Mouse (Mus musculus) ES-Bruce4 (cell line): Measurements from ENCODE around the gene Tbc1d10c. TPM values are rescaled to one million over a fixed set of nuclear protein-coding genes. Genes with fewer than 3 reads are reported as not detected.

ENCODE experiments used
- H3K27ac ChIP-seq: 2 replicates; pipeline ENCODE4 v1.5.1; 2012; ENCODE audit warnings: low read length, inconsistent platforms; ENCODE audit not compliant: insufficient read depth
- H3K27me3 ChIP-seq: 2 replicates; pipeline ENCODE4 v1.6.1; 2012; ENCODE audit warnings: mild to moderate bottlenecking, low read length, inconsistent platforms; ENCODE audit not compliant: control insufficient read depth, poor library complexity, insufficient read depth, severe bottlenecking
- H3K36me3 ChIP-seq: 2 replicates; pipeline ENCODE4 v1.6.1; 2012; ENCODE audit warnings: inconsistent platforms, mild to moderate bottlenecking, low read length, moderate library complexity; ENCODE audit not compliant: control insufficient read depth, poor library complexity, insufficient read depth, severe bottlenecking
- H3K4me1 ChIP-seq: one replicate; pipeline ENCODE4 v1.8.1; 2011; ENCODE audit warnings: low read length; ENCODE audit not compliant: control insufficient read depth, insufficient read depth
- H3K4me3 ChIP-seq: 2 replicates; pipeline ENCODE4 v1.5.1; 2011; ENCODE audit warnings: low read depth, mild to moderate bottlenecking, low read length
- H3K9ac ChIP-seq: 2 replicates; pipeline ENCODE4 v1.6.1; 2012; ENCODE audit warnings: low read depth, mild to moderate bottlenecking, inconsistent platforms; ENCODE audit not compliant: poor library complexity, severe bottlenecking
- H3K9me3 ChIP-seq: replicated peaks from 2 replicates; pipeline ENCODE4 v1.6.1; 2012; ENCODE audit warnings: mild to moderate bottlenecking, low read length, inconsistent platforms; ENCODE audit not compliant: control insufficient read depth, poor library complexity, insufficient read depth, severe bottlenecking
- CTCF ChIP-seq: IDR thresholded peaks from one replicate; pipeline ENCODE4 v1.8.1; 2011; ENCODE audit warnings: low read depth, low read length
- EP300 ChIP-seq: IDR thresholded peaks from 2 replicates; pipeline ENCODE4 v1.6.1; 2011; ENCODE audit warnings: low read depth, low read length; ENCODE audit not compliant: insufficient read depth
- POLR2A ChIP-seq: IDR thresholded peaks from one replicate; pipeline ENCODE4 v1.8.1; 2011; ENCODE audit warnings: low read length; ENCODE audit not compliant: insufficient read depth
- polyA plus RNA-seq: library from polyadenylated mRNA; stranded (reverse); fragments of >200 nt; gene quantifications from 2 replicates; pipeline ENCODE4 v1.2.4, GENCODE M21; 2011; ENCODE audit warnings: low read depth; ENCODE audit not compliant: missing spikeins, insufficient read depth, insufficient read length

Gene Tbc1d10c
- polyA plus RNA-seq, 1 experiment: 1.2 TPM

DNA sequence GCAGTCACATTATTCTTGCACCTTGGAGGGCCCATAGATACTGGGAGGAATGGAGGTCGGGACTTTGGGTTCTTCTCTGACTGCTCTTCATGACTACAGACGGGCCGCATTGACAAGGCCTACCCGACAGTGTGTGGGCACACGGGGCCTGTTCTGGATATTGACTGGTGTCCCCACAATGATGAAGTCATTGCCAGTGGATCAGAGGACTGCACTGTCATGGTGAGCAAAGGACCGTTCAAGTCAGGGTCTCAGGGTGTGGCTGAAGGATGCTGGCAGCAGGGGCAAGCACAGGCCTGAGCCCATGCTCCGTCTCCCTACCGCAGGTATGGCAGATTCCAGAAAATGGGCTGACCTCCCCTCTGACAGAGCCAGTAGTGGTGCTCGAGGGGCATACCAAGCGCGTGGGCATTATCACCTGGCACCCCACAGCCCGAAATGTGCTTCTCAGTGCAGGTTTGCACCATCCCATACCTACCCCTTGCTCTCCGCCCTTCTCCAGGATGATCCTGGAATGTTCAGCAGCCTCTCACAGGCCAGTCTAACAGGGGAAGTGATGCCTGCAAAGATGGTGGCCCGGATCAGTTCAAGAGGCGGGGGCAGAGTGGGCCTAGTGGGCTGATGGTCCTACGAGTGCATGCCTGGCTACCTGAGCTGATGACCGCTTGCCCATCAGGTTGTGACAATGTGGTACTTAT lies 41.2 kb downstream of the Tbc1d10c start:
- H3K36me3 ChIP-seq: 0 out of 2 replicates have a peak, but pooled peaks cover 2% of the 10 kb centered on the region
- no peak overlapping the region for H3K27ac ChIP-seq
- no peak overlapping the region for H3K9ac ChIP-seq
- no peaks in the 10 kb centered on the region for H3K9me3 ChIP-seq
- no peak overlapping the region for H3K4me3 ChIP-seq
- no peak for TF ChIP-seq CTCF
- TF ChIP-seq EP300: no peak
- no peak for TF ChIP-seq POLR2A
- H3K4me1 ChIP-seq: peaks cover 2% of the 10 kb centered on the region
- no peaks in the 10 kb centered on the region for H3K27me3 ChIP-seq

DNA sequence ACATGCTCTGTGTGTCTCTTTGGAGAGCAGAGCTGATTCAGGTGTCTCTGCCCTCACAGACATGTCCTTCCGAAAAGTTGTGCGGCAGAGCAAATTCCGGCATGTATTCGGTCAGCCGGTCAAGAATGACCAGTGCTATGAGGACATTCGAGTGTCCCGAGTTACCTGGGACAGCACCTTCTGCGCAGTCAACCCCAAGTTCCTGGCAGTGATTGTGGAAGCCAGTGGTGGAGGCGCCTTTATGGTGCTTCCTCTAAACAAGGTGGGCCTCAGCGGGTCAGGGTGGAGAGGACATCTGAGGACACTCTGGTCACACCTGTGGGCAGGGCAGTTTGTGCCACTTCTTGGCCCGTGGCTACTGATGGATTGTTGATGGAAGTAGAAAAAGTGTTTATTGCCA lies 41.8 kb downstream of the Tbc1d10c start:
- Histone ChIP-seq H3K27me3 (no peaks in the 10 kb centered on the region), H3K4me1 (peaks cover 2% of the 10 kb centered on the region), H3K9ac (peak overlapping the region; percentile 78), H3K4me3 (peak overlapping the region; percentile 87), H3K36me3 (0 out of 2 replicates have a peak, but pooled peaks cover 2% of the 10 kb centered on the region), H3K9me3 (no peaks in the 10 kb centered on the region), H3K27ac (no peak overlapping the region)
- TF ChIP-seq EP300 (no peak), POLR2A (no peak), CTCF (no peak)

DNA sequence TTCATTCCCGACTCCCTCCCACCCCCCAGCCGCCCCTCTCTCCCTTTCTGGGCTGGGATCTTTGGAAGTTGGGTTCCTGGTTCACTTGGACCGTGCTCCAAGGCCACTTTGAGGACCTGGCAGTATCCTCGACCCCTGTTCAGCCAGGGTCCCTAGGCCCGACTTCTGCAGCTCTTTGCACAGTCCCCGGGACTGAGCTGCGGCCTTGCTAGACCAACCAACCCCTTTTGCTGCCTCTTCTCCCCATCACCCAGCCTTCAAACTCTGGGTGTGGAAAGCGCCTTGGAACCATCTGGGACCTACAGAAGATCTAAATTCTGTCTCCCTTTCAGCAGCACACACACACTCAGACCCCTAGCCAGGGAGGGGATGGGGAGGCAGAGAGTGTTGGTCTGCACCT lies 42.3 kb downstream of the Tbc1d10c start:
- peaks cover 2% of the 10 kb centered on the region for H3K4me1 ChIP-seq
- 0 out of 2 replicates have a peak, but pooled peaks cover 2% of the 10 kb centered on the region for H3K36me3 ChIP-seq
- H3K27me3 ChIP-seq: no peaks in the 10 kb centered on the region
- H3K27ac ChIP-seq: no peak overlapping the region
- peak overlapping the region; percentile 78 for H3K9ac ChIP-seq
- peak overlapping the region; percentile 87 for H3K4me3 ChIP-seq
- TF ChIP-seq CTCF: no peak
- no peak for TF ChIP-seq POLR2A
- no peaks in the 10 kb centered on the region for H3K9me3 ChIP-seq

DNA sequence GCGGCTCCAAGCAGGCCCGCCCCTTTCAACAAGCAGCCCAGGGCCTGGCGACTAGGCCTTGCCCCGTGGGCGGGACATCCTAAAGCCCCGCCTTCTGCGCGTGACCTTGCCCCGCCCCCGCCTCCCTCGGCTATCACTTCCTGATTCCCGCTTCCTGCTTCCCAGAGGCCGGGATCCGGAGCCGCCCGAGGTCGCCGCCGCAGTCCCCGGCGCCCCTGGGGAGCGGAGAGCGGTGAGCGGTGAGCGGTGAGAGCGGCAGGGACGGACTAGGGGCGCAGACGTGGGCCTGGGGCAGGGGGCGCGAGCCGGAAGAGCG lies 42.6 kb downstream of the Tbc1d10c start, which contains the start of gene Coro1b:
TSS of gene Coro1b (plus strand) at position 129 of the 316 bp plus-strand sequence.
- TF ChIP-seq CTCF: no peak
- peak; percentile 16 for TF ChIP-seq POLR2A
- peak within 1 kb of the TSS; percentile 87 for H3K4me3 ChIP-seq
- H3K27me3 ChIP-seq: no peaks in the 10 kb centered on the region
- peak within 1 kb of the TSS; percentile 78 for H3K9ac ChIP-seq
- H3K9me3 ChIP-seq: no peaks in the 10 kb centered on the region
- H3K36me3 ChIP-seq: 0 out of 2 replicates have a peak, but pooled peaks cover 2% of the 10 kb centered on the region
- no peak within 1 kb of the TSS for H3K27ac ChIP-seq
- peaks cover 2% of the 10 kb centered on the region for H3K4me1 ChIP-seq

DNA sequence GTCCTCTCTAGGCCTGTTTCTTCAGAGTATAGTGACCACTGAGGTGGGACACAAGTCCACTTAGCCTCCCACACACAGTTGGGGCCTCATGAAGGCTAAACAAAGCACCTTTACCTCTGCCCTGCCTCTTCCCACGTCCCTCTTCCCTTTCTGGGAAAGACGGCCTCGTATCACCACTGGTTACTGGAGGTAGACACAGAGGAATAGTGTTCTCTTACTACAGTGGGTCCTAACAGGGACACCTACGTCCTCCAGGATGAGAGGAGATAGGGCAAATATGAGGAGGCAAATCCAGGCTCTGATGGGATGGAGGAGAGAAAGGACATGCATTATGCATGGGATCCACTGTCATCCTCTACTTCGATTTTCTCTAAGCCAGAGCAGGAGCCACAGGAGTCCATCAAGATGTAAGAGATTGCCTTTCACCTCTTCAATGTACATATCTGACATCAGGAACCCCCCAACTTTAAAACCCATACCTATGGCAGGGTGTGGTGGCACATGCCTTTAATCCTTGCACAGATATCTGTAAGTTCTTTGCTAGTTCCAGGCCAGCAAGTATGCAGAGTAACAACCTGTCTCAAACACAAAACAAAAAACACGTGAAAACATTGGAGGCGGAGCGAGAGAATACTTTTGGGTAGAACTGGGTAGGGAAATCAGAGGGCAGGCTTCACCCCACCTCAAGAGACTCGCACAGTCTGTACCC lies 43.1 kb downstream of the Tbc1d10c start:
- Histone ChIP-seq H3K27me3 (no peaks in the 10 kb centered on the region), H3K27ac (no peak overlapping the region), H3K4me1 (peaks cover 2% of the 10 kb centered on the region), H3K9ac (no peak overlapping the region), H3K4me3 (no peak overlapping the region), H3K9me3 (no peaks in the 10 kb centered on the region), H3K36me3 (0 out of 2 replicates have a peak, but pooled peaks cover 2% of the 10 kb centered on the region)
- no peak for TF ChIP-seq POLR2A

DNA sequence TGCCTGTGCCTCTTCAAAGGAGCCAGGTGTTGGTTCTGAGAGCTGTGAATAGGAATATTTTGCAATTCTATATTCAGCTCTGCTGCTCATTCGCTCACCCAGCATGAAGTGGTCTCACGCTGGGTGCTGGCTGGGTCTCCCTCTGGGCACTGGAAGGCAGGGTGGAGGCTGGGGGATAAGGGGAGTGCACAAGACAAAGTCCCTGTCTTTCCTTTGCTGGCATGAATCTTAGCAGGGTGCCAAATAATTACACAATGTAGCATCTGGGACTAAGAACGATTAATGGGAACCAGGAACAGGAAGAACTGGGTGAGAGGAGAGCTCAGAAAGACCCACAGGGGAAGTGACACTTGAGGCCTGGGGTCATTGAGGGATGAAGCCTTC lies 44.1 kb downstream of the Tbc1d10c start:
- Histone ChIP-seq H3K9me3 (no peaks in the 10 kb centered on the region), H3K27ac (no peak overlapping the region), H3K9ac (no peak overlapping the region), H3K27me3 (no peaks in the 10 kb centered on the region), H3K36me3 (0 out of 2 replicates have a peak, but pooled peaks cover 2% of the 10 kb centered on the region), H3K4me3 (no peak overlapping the region), H3K4me1 (peaks cover 2% of the 10 kb centered on the region)
- TF ChIP-seq POLR2A: no peak
- no peak for TF ChIP-seq CTCF
- no peak for TF ChIP-seq EP300
